Mouse (Mus musculus) embryonic fibroblast, embryonic 13.5 days (primary cell): ENCODE measurements around the gene Adamts13. TPM values are rescaled to one million over a fixed set of nuclear protein-coding genes. Genes with fewer than 3 reads are reported as not detected.

Experiments used
- H3K27ac ChIP-seq: 2 replicates; pipeline ENCODE4 v1.5.1; 2012; ENCODE audit warnings: low read length, control low read depth, inconsistent platforms; ENCODE audit not compliant: insufficient read depth
- H3K4me1 ChIP-seq: 2 replicates; pipeline ENCODE4 v1.6.1; 2011; ENCODE audit warnings: low read length; ENCODE audit not compliant: control insufficient read depth, insufficient read depth
- H3K4me3 ChIP-seq: 2 replicates; pipeline ENCODE4 v1.5.1; 2011; ENCODE audit warnings: mild to moderate bottlenecking, control low read depth, low read length; ENCODE audit not compliant: insufficient read depth
- CTCF ChIP-seq: IDR thresholded peaks from 2 replicates; pipeline ENCODE4 v1.5.1; 2011; ENCODE audit warnings: mild to moderate bottlenecking, control low read depth, low read length, moderate library complexity, borderline replicate concordance; ENCODE audit not compliant: insufficient read depth
- POLR2A ChIP-seq: IDR thresholded peaks from 2 replicates; pipeline ENCODE4 v1.6.1; 2011; ENCODE audit warnings: low read depth, mild to moderate bottlenecking, control low read depth, low read length, moderate library complexity
- polyA plus RNA-seq: library from polyadenylated mRNA; stranded (reverse); fragments of >200 nt; gene quantifications from 2 replicates; pipeline ENCODE4 v1.2.4, GENCODE M21; 2011; ENCODE audit warnings: low read depth; ENCODE audit not compliant: missing spikeins, insufficient read length

Gene Adamts13
- polyA plus RNA-seq, 1 experiment, result not detected

GRCm38 (mm10) chr2:26964724-26965370 lies 8.4 kb upstream of the Adamts13 start:
- Histone ChIP-seq H3K27ac (peak overlapping the region; percentile 82; the same call in 1 of the 2 replicates), H3K4me3 (peak overlapping the region; percentile 89), H3K4me1 (peaks cover 4% of the 10 kb centered on the region; the same call in 1 of the 2 replicates)
- TF ChIP-seq POLR2A (no peak), CTCF (no peak)

- peaks cover 4% of the 10 kb centered on the region; the same call in 1 of the 2 replicates for H3K4me1 ChIP-seq
- H3K27ac ChIP-seq, result no peak overlapping the region
- TF ChIP-seq CTCF, result no peak
- no peak for TF ChIP-seq POLR2A
- no peak overlapping the region for H3K4me3 ChIP-seq
Observed at GRCm38 (mm10) chr2:26967262-26967661, 6.0 kb upstream of the Adamts13 start.

- Histone ChIP-seq H3K4me1 (no peaks in the 10 kb centered on the region), H3K4me3 (no peak overlapping the region), H3K27ac (no peak overlapping the region)
- TF ChIP-seq CTCF (no peak), POLR2A (no peak)
Observed at GRCm38 (mm10) chr2:26973960-26974359, 744 bp downstream of the Adamts13 start.

- no peak overlapping the region for H3K27ac ChIP-seq
- no peaks in the 10 kb centered on the region for H3K4me1 ChIP-seq
- no peak for TF ChIP-seq CTCF
- no peak for TF ChIP-seq POLR2A
- no peak overlapping the region for H3K4me3 ChIP-seq
Observed at GRCm38 (mm10) chr2:26980361-26980760, 7.1 kb downstream of the Adamts13 start.

- H3K4me3 ChIP-seq, result no peak overlapping the region
- TF ChIP-seq CTCF, result no peak
- TF ChIP-seq POLR2A, result no peak
- H3K27ac ChIP-seq, result no peak overlapping the region
- H3K4me1 ChIP-seq, result no peaks in the 10 kb centered on the region
Observed at GRCm38 (mm10) chr2:26984179-26984578, 11.0 kb downstream of the Adamts13 start.

- TF ChIP-seq CTCF, result no peak
- no peak for TF ChIP-seq POLR2A
- H3K4me3 ChIP-seq, result no peak overlapping the region
Observed at GRCm38 (mm10) chr2:26984640-26985039, 11.4 kb downstream of the Adamts13 start.

GRCm38 (mm10) chr2:26993936-26994335 lies 20.7 kb downstream of the Adamts13 start:
- TF ChIP-seq CTCF (no peak), POLR2A (no peak)
- no peak overlapping the region for H3K27ac ChIP-seq
- no peak overlapping the region for H3K4me3 ChIP-seq
- no peaks in the 10 kb centered on the region for H3K4me1 ChIP-seq

More at GRCm38 (mm10) chr2:26984640-26985039, 11.4 kb downstream of the Adamts13 start:
- Histone ChIP-seq H3K27ac (no peak overlapping the region), H3K4me1 (no peaks in the 10 kb centered on the region)

- H3K4me3 ChIP-seq, result no peak overlapping the region
- H3K4me1 ChIP-seq, result no peaks in the 10 kb centered on the region
- no peak overlapping the region for H3K27ac ChIP-seq
- TF ChIP-seq POLR2A (no peak), CTCF (no peak)
Observed at GRCm38 (mm10) chr2:26997498-26997897, 24.3 kb downstream of the Adamts13 start.

GRCm38 (mm10) chr2:26997993-26998392 lies 24.8 kb downstream of the Adamts13 start:
- Histone ChIP-seq H3K4me3 (no peak overlapping the region), H3K4me1 (no peaks in the 10 kb centered on the region), H3K27ac (no peak overlapping the region)
- no peak for TF ChIP-seq CTCF
- no peak for TF ChIP-seq POLR2A

- Histone ChIP-seq H3K4me3 (no peak overlapping the region), H3K4me1 (0 out of 2 replicates have a peak, but pooled peaks cover 4% of the 10 kb centered on the region), H3K27ac (no peak overlapping the region)
- TF ChIP-seq POLR2A (no peak), CTCF (no peak)
Observed at GRCm38 (mm10) chr2:27006255-27006654, 33.0 kb downstream of the Adamts13 start.
